Mouse (Mus musculus): Measurements from ENCODE around the gene Ugt1a7c. TPM values are rescaled to one million over a fixed set of nuclear protein-coding genes. Genes with fewer than 3 reads are reported as not detected.
"Not testable (repeated sequence)": the region's sequence is repeated elsewhere in the genome, so short reads cannot be mapped to it uniquely, and the experiment has no call there.

The Ugt1a7c gene
- polyA plus RNA-seq, 1 experiment from 2014 or later: 1.2 TPM

- not testable (repeated sequence) for H3K36me3 ChIP-seq; H3K4me3 ChIP-seq; H3K9ac ChIP-seq (replicated peaks); H3K4me2 ChIP-seq (replicated peaks); ATAC-seq (ENCODE audit: low FRiP score, low read depth); H3K9me3 ChIP-seq; H3K4me1 ChIP-seq; H3K27ac ChIP-seq (replicated peaks); H3K27me3 ChIP-seq
- 87% methylated on average over 3 of the region's 3 CpGs for WGBS
Measured at GRCm38 (mm10) chr1:88098546-88098945, 3.7 kb downstream of the Ugt1a7c start.

- 84% methylated on average over 2 of the region's 2 CpGs for WGBS
- H3K4me2 ChIP-seq (replicated peaks); H3K27me3 ChIP-seq; H3K36me3 ChIP-seq; H3K4me3 ChIP-seq; H3K4me1 ChIP-seq; ATAC-seq (ENCODE audit: low FRiP score, low read depth); H3K27ac ChIP-seq (replicated peaks); H3K9me3 ChIP-seq; H3K9ac ChIP-seq (replicated peaks): not testable (repeated sequence)
Measured at GRCm38 (mm10) chr1:88099691-88100090, 4.8 kb downstream of the Ugt1a7c start.

GRCm38 (mm10) chr1:88103019-88103418, 8.2 kb downstream of the Ugt1a7c start, which contains the start of gene Ugt1a6b:
Ugt1a6b (plus strand) TSS chr1:88103252.
- not testable (repeated sequence) for H3K9me3 ChIP-seq; H3K27me3 ChIP-seq; H3K27ac ChIP-seq (replicated peaks); H3K9ac ChIP-seq (replicated peaks); ATAC-seq (ENCODE audit: low FRiP score, low read depth); H3K4me2 ChIP-seq (replicated peaks); H3K4me3 ChIP-seq; H3K4me1 ChIP-seq; H3K36me3 ChIP-seq
- 73% methylated on average over 3 of the region's 3 CpGs for WGBS

GRCm38 (mm10) chr1:88103697-88104468, 9.0 kb downstream of the Ugt1a7c start:
- not testable (repeated sequence) for H3K36me3 ChIP-seq; H3K9ac ChIP-seq (replicated peaks); H3K4me2 ChIP-seq (replicated peaks); H3K27ac ChIP-seq (replicated peaks); H3K9me3 ChIP-seq; H3K4me3 ChIP-seq; ATAC-seq (ENCODE audit: low FRiP score, low read depth); H3K27me3 ChIP-seq; H3K4me1 ChIP-seq
- 89% methylated on average over 5 of the region's 5 CpGs for WGBS

- no peak for ATAC-seq (ENCODE audit: low FRiP score, low read depth)
- H3K4me3 ChIP-seq: no peak overlapping the region
- H3K4me1 ChIP-seq: no peaks in the 10 kb centered on the region
- no peak overlapping the region for H3K9ac ChIP-seq (replicated peaks)
- H3K27ac ChIP-seq (replicated peaks): no peak overlapping the region
- no peak overlapping the region for H3K4me2 ChIP-seq (replicated peaks)
- no peaks in the 10 kb centered on the region for H3K27me3 ChIP-seq
- H3K36me3 ChIP-seq: no peaks in the 10 kb centered on the region
- WGBS: 96% methylated on average over 1 of the region's 1 CpGs
- H3K9me3 ChIP-seq: no peaks in the 10 kb centered on the region
Measured at GRCm38 (mm10) chr1:88104667-88105430, 10.0 kb downstream of the Ugt1a7c start.

- Histone ChIP-seq H3K9ac (replicated peaks) (no peak overlapping the region), H3K4me2 (replicated peaks) (no peak overlapping the region), H3K9me3 (no peaks in the 10 kb centered on the region), H3K27me3 (no peaks in the 10 kb centered on the region), H3K4me1 (no peaks in the 10 kb centered on the region), H3K27ac (replicated peaks) (no peak overlapping the region), H3K36me3 (no peaks in the 10 kb centered on the region), H3K4me3 (no peak overlapping the region)
- ATAC-seq (ENCODE audit: low FRiP score, low read depth): no peak
- WGBS: 67% methylated on average over 2 of the region's 2 CpGs
Measured at GRCm38 (mm10) chr1:88105656-88106055, 10.8 kb downstream of the Ugt1a7c start.

GRCm38 (mm10) chr1:88109027-88109557, 14.2 kb downstream of the Ugt1a7c start:
- not testable (repeated sequence) for H3K27me3 ChIP-seq; H3K4me2 ChIP-seq (replicated peaks); H3K27ac ChIP-seq (replicated peaks); H3K4me1 ChIP-seq; H3K9me3 ChIP-seq; H3K9ac ChIP-seq (replicated peaks); ATAC-seq (ENCODE audit: low FRiP score, low read depth); H3K36me3 ChIP-seq; H3K4me3 ChIP-seq
- 90% methylated on average over 2 of the region's 2 CpGs for WGBS

GRCm38 (mm10) chr1:88109604-88110003, 14.7 kb downstream of the Ugt1a7c start:
- not testable (repeated sequence) for H3K9ac ChIP-seq (replicated peaks); H3K27me3 ChIP-seq; H3K4me1 ChIP-seq; H3K4me2 ChIP-seq (replicated peaks); H3K27ac ChIP-seq (replicated peaks); ATAC-seq (ENCODE audit: low FRiP score, low read depth); H3K4me3 ChIP-seq; H3K9me3 ChIP-seq; H3K36me3 ChIP-seq
- 87% methylated on average over 2 of the region's 2 CpGs for WGBS

- not testable (repeated sequence) for H3K9ac ChIP-seq (replicated peaks); ATAC-seq (ENCODE audit: low FRiP score, low read depth)
- WGBS: 94% methylated on average over 6 of the region's 6 CpGs
Measured at GRCm38 (mm10) chr1:88112769-88113168, 17.9 kb downstream of the Ugt1a7c start.

GRCm38 (mm10) chr1:88120550-88120949, 25.7 kb downstream of the Ugt1a7c start:
- not testable (repeated sequence) for H3K27me3 ChIP-seq; H3K4me2 ChIP-seq (replicated peaks); H3K9me3 ChIP-seq; ATAC-seq (ENCODE audit: low FRiP score, low read depth); H3K4me3 ChIP-seq; H3K27ac ChIP-seq (replicated peaks); H3K9ac ChIP-seq (replicated peaks); H3K36me3 ChIP-seq; H3K4me1 ChIP-seq
- WGBS: 21% methylated on average over 4 of the region's 4 CpGs

More at GRCm38 (mm10) chr1:88112769-88113168, 17.9 kb downstream of the Ugt1a7c start:
- not testable (repeated sequence) for H3K4me1 ChIP-seq; H3K9me3 ChIP-seq; H3K4me3 ChIP-seq; H3K36me3 ChIP-seq; H3K27ac ChIP-seq (replicated peaks); H3K27me3 ChIP-seq; H3K4me2 ChIP-seq (replicated peaks)

GRCm38 (mm10) chr1:88121521-88121920, 26.7 kb downstream of the Ugt1a7c start:
- H3K4me3 ChIP-seq; H3K4me2 ChIP-seq (replicated peaks); ATAC-seq (ENCODE audit: low FRiP score, low read depth); H3K36me3 ChIP-seq; H3K9me3 ChIP-seq; H3K4me1 ChIP-seq; H3K27ac ChIP-seq (replicated peaks); H3K27me3 ChIP-seq; H3K9ac ChIP-seq (replicated peaks): not testable (repeated sequence)
- WGBS: no CpG with 5 or more reads among the region's 1 CpGs

GRCm38 (mm10) chr1:88125827-88126360, 31.0 kb downstream of the Ugt1a7c start:
- H3K27ac ChIP-seq (replicated peaks); H3K4me1 ChIP-seq; H3K9me3 ChIP-seq; H3K9ac ChIP-seq (replicated peaks); H3K27me3 ChIP-seq; H3K36me3 ChIP-seq; H3K4me3 ChIP-seq; ATAC-seq (ENCODE audit: low FRiP score, low read depth); H3K4me2 ChIP-seq (replicated peaks): not testable (repeated sequence)
- WGBS: 87% methylated on average over 4 of the region's 4 CpGs

All from midbrain, embryonic 12.5 days (tissue).